Mouse (Mus musculus): ENCODE measurements around the gene Akr7a5.

The Akr7a5 gene

DNA sequence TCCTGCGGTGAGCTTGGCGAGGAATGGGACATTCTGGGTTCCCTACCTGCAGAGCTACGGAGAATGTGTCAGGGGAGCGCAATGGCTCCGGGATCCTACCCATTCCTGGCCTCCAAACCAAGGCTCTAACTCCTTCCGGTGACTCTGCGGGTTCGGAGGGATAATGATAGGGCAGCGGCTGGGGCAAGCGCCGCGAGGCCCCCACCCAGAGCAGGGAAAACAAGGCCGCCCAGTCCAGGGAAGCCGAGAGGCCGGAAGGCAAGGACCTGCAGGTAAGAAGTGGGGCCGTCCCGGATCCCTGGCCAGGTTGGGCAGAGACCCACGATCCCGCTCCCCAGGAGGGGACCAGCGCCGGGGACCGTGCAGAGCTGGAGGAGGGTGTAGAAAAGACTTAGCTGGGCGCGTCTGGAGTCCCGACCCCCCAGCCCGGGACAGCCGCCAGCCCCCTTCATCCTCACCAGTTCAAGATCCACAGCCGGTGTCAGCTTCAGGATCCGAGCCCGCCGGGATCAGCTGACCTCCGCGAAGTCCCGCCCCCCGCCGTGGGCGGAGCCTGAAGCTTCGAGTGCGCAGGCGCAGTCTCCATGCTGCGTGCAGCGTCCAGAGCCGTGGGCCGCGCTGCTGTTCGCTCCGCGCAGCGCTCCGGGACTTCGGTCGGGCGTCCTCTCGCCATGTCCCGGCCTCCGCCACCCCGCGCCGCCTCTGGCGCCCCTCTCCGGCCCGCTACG is at the start of gene Akr7a5, which contains the start of gene Pqlc2:
Akr7a5 (plus strand) TSS at position 574 of the 728 bp plus-strand sequence.
Pqlc2 (minus strand) TSS at position 538 of the 728 bp plus-strand sequence.
- DNase-seq (ENCODE audit: low spot score) = peak; percentile 97

DNA sequence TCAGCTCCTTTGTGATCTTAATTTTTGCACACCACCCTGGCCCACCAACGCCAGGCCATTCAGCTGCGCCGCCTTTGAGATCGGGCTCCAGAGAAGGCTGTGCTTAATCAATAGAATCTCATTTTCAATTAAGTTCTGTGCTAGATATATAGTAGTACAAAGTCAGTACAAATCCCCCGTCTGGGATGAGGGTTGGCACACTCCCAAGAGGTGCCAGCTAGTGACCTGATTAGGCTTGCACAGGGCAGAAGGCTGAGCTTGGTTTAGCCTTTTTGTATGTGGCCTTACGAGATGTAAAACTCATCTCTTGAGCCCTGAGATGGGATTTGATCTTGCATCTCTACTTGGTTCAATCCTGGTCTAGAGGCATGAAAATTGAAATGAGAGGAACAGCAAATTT is 47.6 kb upstream of the Akr7a5 start:
- no peak for DNase-seq (ENCODE audit: low spot score)

DNA sequence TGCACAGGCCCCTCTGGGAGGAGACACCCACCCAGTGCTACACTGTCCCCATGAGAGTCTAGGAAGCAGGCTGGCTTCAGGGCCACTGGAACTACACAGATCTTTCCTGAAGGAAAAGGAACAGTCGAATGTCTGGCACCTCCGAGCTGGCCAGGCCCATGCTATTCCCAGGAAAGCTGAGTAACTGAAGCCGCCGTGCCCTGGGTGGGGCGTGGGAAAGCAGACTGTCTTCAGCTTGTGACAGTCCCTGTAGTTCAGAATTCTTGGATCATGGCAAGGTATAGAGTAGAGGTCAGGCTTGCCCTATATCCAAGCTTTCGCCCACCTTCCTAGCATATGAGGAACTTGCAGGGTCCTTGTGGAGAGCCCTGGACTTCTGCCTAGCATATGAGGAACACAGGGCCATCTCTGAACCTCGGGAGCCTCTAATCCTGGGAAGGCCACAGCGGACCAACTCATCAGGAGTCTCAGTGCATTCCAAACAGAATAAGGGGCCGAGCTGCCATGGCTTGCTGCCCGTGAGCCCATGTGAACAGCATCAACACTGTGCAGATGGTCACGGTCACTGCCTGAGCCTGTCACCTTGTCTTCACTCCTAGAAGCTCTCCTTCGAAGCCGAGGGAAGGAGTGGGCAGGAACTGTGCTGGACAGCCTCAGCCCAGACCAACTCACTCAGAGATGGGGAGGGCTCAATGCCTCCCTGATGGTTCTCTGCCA is 44.6 kb upstream of the Akr7a5 start:
- DNase-seq (ENCODE audit: low spot score) = no peak

DNA sequence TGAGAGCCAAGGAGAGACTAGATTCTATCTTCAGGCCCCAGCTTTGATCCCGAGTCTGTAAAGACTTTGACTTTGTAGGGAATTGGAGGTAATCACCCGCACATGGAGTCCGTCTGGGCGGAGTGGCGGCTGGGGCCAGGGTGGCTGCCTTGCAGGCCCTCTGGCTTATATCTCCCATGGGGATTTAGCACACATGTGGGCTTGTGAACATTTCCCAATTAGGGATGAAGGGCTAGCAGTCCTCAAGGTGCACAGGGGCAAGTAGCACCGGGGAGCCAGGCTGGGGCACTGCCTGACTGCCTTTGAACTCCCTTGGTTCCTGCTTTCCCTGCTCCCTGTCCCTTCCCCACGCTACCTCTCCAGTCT is 44.1 kb upstream of the Akr7a5 start:
- no peak for DNase-seq (ENCODE audit: low spot score)

DNA sequence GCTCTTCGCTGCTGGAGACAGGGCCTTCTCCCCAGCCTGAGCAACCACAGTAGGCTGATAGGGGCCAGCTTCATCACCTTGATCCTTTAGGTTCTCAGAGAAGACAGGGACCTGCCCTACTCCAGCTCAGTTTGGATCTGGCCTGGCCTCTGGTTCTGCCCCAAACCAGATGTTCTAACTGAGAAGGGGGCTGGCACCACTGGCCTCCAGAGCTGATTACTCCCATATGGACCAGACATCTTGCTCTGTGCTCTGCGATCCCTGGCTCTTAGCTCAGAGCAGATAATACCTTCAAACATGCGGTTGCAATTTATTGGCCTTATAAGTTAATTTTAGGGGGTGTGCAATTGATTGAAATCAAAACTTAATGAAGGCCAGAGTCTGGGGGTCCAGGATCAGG is 43.2 kb upstream of the Akr7a5 start:
- no peak for DNase-seq (ENCODE audit: low spot score)

DNA sequence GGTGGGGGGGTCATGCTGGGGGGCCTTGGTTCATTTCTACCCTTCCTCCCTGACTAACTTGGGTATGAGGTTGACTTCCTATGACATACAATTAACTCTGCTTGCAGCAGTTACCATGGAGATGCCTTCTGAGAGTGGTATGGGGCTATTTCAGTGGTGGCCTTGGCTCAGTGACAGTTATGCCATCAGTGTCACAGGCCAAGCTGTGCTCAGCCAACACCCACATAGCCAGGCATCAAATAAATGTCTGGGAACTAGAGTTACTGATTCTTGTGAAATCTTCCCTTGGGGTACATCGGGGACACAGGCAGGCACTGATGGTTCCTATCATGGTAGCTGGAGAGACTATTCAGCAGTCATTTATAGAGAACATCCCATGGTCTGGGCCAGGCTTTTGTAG is 42.3 kb upstream of the Akr7a5 start:
- no peak for DNase-seq (ENCODE audit: low spot score)

DNA sequence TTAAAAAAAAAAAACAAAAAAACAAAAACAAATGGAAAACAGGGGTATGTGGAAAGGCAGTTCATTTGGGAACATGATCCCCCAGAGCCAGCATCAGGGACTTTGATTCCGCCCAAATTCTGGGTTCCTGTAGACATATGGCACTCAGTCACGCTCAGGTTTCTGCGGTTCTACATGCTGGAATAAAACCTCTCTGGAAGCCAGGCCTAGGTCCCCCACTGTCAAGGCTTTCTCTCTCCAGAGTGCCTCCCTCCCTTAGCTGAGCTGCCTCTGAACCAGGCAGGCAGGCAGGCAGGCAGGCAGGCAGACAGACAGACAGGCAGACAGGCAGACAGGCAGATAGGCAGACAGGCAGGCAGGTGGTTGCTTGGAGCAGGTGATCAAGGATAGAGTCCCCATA is 40.4 kb upstream of the Akr7a5 start:
- DNase-seq (ENCODE audit: low spot score) = no peak

DNA sequence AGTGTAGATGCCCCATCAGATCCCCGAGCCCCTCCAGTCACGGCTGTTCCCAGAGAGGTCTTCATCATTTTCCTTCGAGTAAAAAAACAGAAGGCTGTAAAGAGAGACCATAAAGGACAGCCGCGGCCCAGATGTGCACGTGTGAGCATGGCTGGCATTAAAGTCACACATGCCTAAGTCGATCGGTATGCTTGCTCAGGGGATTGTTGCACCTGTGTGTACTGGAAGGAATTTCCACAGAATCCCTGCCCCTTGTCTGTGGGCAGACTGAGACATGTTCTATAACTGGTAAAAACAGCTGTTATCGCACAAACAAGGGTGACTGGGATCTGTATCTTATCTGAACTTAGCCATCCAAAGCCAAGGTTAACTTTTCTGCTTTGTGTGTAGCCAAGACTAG is 39.0 kb upstream of the Akr7a5 start:
- DNase-seq (ENCODE audit: low spot score) = no peak

DNA sequence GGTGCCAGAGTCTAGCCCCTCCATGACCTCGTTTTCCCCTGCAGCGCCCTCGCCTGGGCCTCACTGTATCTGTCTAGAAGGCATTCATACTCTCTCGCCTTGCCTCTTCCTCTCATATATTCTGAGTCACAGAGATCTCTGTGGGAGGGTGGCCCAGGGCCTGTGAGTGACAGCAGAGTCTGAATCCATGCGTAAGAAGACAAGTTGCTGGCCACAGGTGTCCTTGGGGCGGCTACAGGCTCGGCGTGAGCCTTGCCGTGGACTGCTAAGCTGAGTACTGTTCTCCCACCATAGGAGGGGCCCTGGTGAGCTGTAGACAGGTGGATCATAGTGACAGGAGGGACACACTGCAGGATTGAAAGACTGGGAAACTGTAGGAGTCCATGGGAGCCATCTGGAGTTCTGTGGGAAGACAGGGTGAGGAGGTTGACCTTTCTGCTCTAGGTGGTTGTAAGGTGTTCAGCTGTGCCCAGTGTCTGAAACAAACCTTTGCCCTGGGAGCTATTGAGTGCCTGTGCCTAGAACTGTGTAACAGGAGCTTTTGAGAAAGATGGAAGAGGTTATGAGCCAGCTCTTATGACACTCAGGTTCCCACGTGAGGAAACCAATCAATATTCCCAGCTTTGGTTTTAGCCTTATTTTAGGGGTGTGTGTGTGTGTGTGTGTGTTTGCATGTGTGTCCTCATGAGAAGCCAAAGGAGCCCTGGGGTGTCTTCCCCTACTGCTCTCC is 37.4 kb upstream of the Akr7a5 start:
- DNase-seq (ENCODE audit: low spot score) = no peak

DNA sequence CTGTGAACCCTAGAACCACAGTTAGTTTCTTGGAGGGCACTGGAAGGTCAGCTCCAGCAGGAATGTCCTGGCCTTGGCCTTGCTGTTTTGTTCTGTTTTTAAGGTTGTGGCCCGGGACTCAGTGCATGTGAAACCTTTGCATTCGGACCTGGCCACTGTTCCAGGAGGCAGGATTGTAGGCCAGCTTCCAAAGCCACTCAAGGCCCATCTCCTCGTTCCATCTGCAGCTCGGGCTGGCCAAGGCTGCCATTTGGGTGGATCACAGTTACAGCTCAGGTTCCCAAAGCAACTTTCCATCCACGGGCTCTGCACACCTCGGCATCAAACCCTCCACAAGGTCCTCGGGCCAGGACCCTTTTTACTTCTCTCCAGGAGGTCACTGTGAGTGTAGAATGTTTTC is 36.0 kb upstream of the Akr7a5 start:
- DNase-seq (ENCODE audit: low spot score) = no peak

DNA sequence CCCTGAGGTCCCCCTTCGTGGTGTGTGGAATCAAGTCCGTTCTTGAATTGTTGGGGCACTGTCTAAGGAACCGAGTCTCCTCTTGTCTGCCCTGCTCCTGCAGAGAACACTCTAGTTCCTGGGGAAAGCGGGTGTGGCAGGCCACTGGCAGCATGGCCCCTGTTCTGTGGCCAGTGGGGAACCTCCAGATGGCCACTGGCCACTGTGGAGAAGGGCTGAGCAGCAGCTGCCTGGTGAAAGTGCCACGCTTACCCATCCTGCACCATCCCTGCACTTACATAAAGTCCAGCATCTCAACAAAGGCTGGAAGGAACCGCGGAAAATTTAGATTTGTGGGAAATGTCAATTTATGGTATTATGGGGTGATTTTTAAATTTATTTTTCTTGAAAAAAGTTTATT is 34.1 kb upstream of the Akr7a5 start:
- DNase-seq (ENCODE audit: low spot score) = no peak

DNA sequence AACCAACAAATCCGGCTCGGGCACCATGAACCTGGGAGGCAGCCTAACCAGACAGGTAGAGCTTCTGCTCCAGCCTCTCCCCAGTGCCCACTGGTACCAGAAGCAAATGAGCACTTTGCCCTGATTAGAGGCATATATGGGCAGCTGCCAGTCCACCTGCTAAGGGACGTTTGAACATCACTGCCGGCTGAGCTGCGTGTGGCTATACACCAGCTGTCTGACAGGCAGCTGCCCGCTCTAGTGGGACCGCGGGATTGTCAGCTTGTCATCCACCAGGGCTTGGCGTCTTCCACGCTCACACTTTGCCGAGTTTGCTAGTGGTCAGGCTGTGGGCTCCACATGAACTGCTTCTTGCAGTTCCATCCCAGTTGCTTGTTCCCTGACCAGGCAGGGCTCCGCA is 30.0 kb upstream of the Akr7a5 start:
- DNase-seq (ENCODE audit: low spot score) = no peak

DNA sequence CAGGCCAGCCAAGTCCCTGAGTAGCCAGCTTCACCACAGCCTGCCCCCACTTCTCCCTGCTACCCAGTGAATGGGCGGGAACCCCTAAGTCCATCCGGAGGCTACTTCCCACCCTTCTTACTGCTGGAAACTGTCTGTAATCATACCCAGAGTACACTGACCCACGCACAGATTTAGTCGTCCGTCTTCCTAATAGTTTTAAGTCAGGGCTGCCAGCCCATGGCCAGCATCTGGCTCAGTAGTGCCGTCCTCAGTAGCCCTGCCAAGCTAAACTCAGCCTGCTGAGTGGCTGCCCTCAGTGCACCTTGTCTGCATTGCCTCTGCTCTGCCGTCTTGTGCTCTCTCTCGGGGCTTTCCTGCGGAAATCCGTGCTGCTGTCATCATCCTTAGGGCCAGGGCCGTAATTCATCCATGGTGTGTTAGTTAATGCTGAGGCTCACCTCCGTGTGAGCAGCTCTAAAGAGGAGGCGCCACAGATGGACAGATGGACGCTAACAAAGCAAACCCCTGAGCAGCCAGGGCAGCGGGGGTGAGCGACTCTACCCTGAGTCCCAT is 28.7 kb upstream of the Akr7a5 start:
- no peak for DNase-seq (ENCODE audit: low spot score)

DNA sequence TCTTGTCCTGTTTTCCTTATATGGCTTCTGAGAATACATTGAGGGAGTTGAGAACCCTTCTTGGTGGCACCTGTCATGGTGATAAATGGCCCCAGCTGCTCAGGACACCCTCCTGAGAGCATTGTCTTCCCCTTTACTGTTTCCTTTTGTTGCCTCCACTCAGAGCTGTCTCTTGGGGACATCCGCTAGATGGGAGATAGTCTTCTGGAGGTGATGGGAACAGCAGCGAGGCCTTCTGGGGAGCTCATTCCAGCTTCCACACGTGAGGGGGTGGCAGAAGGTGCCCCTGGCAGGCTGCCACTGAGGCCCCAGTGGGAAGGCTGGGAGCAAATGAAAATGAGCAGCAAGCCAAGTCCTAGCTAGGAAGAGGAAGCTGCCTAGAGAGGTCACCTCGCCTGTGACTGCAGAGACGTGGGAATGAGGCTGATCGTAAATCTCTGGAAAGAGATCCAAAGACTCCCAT is 27.6 kb upstream of the Akr7a5 start:
- no peak for DNase-seq (ENCODE audit: low spot score)

DNA sequence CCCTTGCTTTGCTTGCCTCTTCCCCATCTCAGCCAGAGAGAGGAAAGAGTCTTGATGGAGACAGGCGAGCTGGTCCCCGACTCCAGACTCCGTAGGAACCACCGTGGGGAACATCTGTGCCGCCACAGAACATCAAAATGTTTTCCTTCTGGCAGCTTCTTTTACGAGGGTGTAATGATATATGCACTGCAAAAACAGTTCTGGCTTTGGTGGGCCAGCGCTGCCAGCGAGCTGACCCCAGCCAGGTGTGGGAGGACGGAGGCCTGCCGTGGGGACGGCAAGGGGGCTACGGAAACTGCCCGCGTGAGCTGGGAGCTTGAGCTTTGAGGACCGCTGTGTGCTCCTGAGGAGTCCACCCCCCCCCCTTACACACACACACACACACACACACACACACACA is 25.7 kb upstream of the Akr7a5 start:
- no peak for DNase-seq (ENCODE audit: low spot score)

DNA sequence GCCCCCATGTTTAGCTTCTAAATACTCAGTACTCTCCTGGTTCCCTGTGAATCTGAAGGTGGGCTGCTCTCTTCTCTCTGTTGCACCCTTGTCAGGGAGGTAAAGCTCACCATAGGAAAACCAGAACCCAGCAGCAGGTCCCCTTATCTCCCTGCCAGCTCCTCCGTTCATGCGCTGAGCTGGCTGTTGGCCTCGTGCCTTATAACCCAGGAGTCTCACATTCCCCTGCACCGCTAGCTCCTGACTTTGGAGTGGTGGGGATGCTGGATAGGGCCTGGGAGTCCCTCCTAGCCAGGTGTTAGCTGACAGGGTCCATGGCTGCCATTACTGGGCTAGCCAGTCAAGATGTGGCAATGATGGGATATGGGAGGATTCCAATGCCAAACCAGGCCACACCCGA is 24.3 kb upstream of the Akr7a5 start:
- no peak for DNase-seq (ENCODE audit: low spot score)

DNA sequence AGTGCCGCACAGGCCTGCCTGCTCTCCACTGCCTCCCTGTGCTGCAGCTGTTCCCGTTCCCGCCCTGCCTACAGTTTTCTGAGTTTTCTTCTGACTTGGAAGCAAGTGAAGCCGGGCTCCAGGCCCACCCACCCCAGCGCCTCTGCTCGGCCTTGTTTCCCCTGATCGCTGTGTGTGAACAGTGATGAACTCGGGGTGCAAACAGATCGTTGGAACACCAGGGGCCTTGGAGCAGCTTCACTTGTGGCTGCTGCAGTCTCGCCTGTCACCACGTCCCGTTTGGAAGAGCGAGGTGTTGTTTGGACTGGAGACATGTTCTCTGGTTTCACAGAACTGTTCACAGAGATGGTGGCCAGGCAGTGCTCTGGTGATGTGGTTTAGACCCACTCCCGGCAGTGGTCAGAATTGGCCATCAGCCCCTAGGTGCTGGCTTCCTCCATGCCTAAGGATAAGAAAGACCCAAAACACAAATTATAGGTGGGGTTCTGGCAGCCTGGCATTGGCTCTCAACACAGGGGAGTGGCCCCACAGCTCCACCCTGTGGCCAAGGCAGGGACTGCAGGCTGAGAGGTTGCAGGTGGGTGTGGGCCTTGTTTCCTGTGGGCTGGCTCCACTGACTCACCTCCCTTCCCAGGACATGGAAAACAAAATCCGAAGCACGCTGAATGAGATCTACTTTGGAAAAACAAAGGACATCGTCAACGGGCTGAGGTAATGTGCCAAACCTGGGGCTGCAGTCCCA is 23.3 kb upstream of the Akr7a5 start:
- DNase-seq (ENCODE audit: low spot score) = peak; percentile 83

DNA sequence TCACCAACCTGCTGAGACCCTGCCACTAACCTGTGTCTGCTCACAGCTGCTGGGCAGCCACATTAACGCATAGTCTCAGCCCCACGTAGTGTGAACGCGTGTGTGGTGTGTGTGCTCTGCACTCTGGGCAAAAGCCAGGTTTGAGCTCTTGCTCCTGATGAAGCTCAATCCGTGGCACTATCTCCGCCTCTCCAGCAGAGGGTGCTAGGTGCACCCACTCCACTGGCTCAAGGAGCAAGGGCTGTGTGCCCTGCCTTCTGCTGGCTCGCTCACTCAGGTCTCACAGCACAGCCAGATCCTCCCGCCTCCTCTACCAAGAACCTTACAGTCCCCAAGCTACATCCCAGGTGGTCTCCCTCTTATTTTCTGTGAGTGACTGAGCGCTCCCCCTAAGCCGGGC is 21.5 kb upstream of the Akr7a5 start:
- peak; percentile 56 for DNase-seq (ENCODE audit: low spot score)

DNA sequence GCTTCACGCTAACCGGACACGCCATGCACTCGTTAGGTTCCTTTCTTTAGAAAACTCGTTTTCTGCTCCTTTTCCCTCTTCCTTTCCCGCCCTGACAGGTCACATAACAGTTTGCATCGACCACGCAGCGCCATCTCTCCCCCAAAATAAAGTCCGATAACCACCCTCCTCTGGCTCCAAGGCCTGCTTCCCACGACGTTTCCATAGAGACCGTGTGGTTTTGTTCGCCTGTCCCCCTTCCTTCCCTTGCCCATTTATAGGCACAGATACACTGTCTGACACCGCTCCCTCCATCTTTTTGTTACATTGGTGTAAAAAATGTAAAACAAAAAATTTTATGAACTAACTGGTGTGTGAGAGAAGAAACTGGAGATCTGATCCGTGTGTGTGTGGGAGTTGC is 19.4 kb upstream of the Akr7a5 start:
- no peak for DNase-seq (ENCODE audit: low spot score)

DNA sequence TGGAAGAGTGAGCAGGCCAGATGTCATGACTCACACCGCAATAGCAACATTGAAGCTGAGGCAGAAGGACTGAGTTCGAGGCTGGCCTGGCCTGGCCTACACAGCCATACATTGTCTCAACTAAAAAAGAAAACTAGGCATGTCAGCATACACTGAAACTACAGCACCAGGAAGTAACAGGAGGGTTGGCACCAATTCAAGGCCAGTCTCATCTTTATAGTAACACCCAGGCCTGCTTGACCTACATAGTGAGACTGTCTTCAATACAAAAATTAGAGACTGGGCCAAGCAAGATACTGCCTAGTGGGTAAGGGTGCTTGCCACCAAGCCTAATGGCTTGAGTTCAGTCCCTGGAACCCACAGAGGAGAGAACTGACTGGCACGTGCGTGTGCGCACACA is 18.5 kb upstream of the Akr7a5 start:
- no peak for DNase-seq (ENCODE audit: low spot score)

DNA sequence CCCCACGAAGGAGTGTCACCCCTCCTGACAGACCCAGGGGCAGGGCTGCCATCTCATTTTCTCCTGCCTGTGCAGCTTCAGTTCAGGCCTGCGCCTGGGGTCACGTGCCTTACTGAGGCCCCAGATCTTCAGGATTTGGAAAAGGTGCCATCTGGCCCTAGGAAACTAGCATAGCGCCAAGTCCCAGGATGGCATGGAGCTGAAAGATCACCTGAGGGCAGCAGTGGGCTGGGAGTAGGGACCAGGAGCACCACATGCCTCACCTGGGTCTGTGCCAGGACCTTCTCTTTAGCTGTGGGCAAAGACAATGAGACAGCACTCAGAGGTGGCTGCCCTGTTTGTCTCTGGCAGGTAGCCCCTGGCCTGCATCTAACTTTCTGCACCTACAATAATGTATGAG is 13.0 kb upstream of the Akr7a5 start:
- peak; percentile 50 for DNase-seq (ENCODE audit: low spot score)
